Mouse (Mus musculus) midbrain, embryonic 13.5 days (tissue): ENCODE results near the gene Carns1. TPM values are rescaled to one million over a fixed set of nuclear protein-coding genes. Genes with fewer than 3 reads are reported as not detected.
A peak's percentile ranks its signal among the peaks of the same experiment; 100 is the strongest.

Experiments used
- ATAC-seq: fragments of 200-750 bp; cut with Nextera tagmentation; 2 replicates; pipeline ENCODE4 v1.8.0; 2017; ENCODE audit warnings: mild to moderate bottlenecking, moderate TSS enrichment, moderate library complexity
- H3K27ac ChIP-seq: fragments of 300-500 bp; sonication (generic); 2 replicates; pipeline ENCODE4 v1.5.1; 2015; ENCODE audit warnings: inconsistent platforms, mild to moderate bottlenecking, moderate library complexity
- H3K27me3 ChIP-seq: fragments of 300-500 bp; sonication (generic); 2 replicates; pipeline ENCODE4 v1.6.1; 2015; ENCODE audit warnings: mild to moderate bottlenecking, inconsistent platforms
- H3K36me3 ChIP-seq: fragments of 300-500 bp; sonication (generic); 2 replicates; pipeline ENCODE4 v1.6.1; 2015; ENCODE audit warnings: mild to moderate bottlenecking, inconsistent platforms
- H3K4me1 ChIP-seq: fragments of 300-500 bp; sonication (generic); replicated peaks from 2 replicates; pipeline ENCODE4 v1.6.1; 2015; ENCODE audit warnings: inconsistent platforms
- H3K4me2 ChIP-seq: fragments of 300-500 bp; sonication (generic); replicated peaks from 2 replicates; pipeline ENCODE4 v1.6.1; 2015; ENCODE audit warnings: moderate library complexity, mild to moderate bottlenecking, inconsistent platforms
- H3K4me3 ChIP-seq: fragments of 300-500 bp; sonication (generic); replicated peaks from 2 replicates; pipeline ENCODE4 v1.5.1; 2015; ENCODE audit warnings: mild to moderate bottlenecking, inconsistent platforms
- H3K9ac ChIP-seq: fragments of 300-500 bp; sonication (generic); replicated peaks from 2 replicates; pipeline ENCODE4 v1.6.1; 2015; ENCODE audit warnings: mild to moderate bottlenecking, inconsistent platforms
- H3K9me3 ChIP-seq: fragments of 300-500 bp; sonication (generic); 2 replicates; pipeline ENCODE4 v1.6.1; 2016; ENCODE audit warnings: mild to moderate bottlenecking, inconsistent platforms
- WGBS: fragments of 180-500 bp; shearing (Covaris S2); methylation state at CpG from one replicate; pipeline ENCODE4 v1.1.7; 2015; 5-methylcytosine and 5-hydroxymethylcytosine counted together
- polyA plus RNA-seq: library from polyadenylated mRNA; unstranded; fragments of >200 nt; fragmentation: Nextera tagmentation; extraction: Ambion mirVana; gene quantifications from 2 replicates; pipeline ENCODE4 v1.2.1, GENCODE M21; 2015

The Carns1 gene
- polyA plus RNA-seq, 1 experiment from 2014 or later, result 4.2 TPM

- no peak overlapping the region for H3K27ac ChIP-seq
- ATAC-seq, result no peak
- H3K4me1 ChIP-seq, result peaks cover 39% of the 10 kb centered on the region
- peaks cover 53% of the 10 kb centered on the region for H3K36me3 ChIP-seq
- H3K4me3 ChIP-seq, result no peak overlapping the region
- no peaks in the 10 kb centered on the region for H3K9me3 ChIP-seq
- no peaks in the 10 kb centered on the region for H3K27me3 ChIP-seq
- no peak overlapping the region for H3K9ac ChIP-seq
- WGBS, result 75% methylated on average over 3 of the region's 3 CpGs
- H3K4me2 ChIP-seq, result no peak overlapping the region
Measured at GRCm38 (mm10) chr19:4197180-4197579, 21.9 kb upstream of the Carns1 start.

GRCm38 (mm10) chr19:4196548-4196947 is 21.3 kb upstream of the Carns1 start:
- H3K4me1 ChIP-seq, result peaks cover 34% of the 10 kb centered on the region
- no peak overlapping the region for H3K9ac ChIP-seq
- H3K27me3 ChIP-seq, result no peaks in the 10 kb centered on the region
- 67% methylated on average over 5 of the region's 5 CpGs for WGBS
- H3K4me2 ChIP-seq, result no peak overlapping the region
- no peak overlapping the region for H3K4me3 ChIP-seq
- no peak overlapping the region for H3K27ac ChIP-seq
- peaks cover 53% of the 10 kb centered on the region for H3K36me3 ChIP-seq
- no peaks in the 10 kb centered on the region for H3K9me3 ChIP-seq
- no peak for ATAC-seq

GRCm38 (mm10) chr19:4196048-4196447 is 20.8 kb upstream of the Carns1 start:
- Histone ChIP-seq H3K9ac (no peak overlapping the region; the same call in 1 of the 2 replicates), H3K27me3 (no peaks in the 10 kb centered on the region), H3K4me3 (no peak overlapping the region), H3K4me2 (no peak overlapping the region), H3K4me1 (peaks cover 32% of the 10 kb centered on the region), H3K36me3 (peaks cover 53% of the 10 kb centered on the region), H3K9me3 (no peaks in the 10 kb centered on the region), H3K27ac (no peak overlapping the region)
- no peak for ATAC-seq
- 69% methylated on average over 2 of the region's 2 CpGs for WGBS

GRCm38 (mm10) chr19:4194776-4195650 is 19.7 kb upstream of the Carns1 start:
- Histone ChIP-seq H3K9ac (peak overlapping the region; percentile 10; the same call in 1 of the 2 replicates), H3K9me3 (no peaks in the 10 kb centered on the region), H3K4me3 (no peak overlapping the region), H3K36me3 (peaks cover 53% of the 10 kb centered on the region), H3K27ac (no peak overlapping the region), H3K4me1 (peaks cover 22% of the 10 kb centered on the region), H3K4me2 (no peak overlapping the region), H3K27me3 (no peaks in the 10 kb centered on the region)
- ATAC-seq, result no peak
- 86% methylated on average over 12 of the region's 12 CpGs for WGBS

- H3K9ac ChIP-seq, result no peak overlapping the region
- no peak overlapping the region for H3K27ac ChIP-seq
- peaks cover 50% of the 10 kb centered on the region for H3K36me3 ChIP-seq
- H3K9me3 ChIP-seq, result no peaks in the 10 kb centered on the region
- H3K27me3 ChIP-seq, result no peaks in the 10 kb centered on the region
- H3K4me3 ChIP-seq, result no peak overlapping the region
- no peak for ATAC-seq
- 0 out of 2 replicates have a peak overlapping the region, but pooled peaks have one; percentile 98 for H3K4me2 ChIP-seq
- peaks cover 20% of the 10 kb centered on the region for H3K4me1 ChIP-seq
- 92% methylated on average over 8 of the region's 8 CpGs for WGBS
Measured at GRCm38 (mm10) chr19:4194021-4194724, 18.9 kb upstream of the Carns1 start.

GRCm38 (mm10) chr19:4193129-4193528 is 17.9 kb upstream of the Carns1 start:
- peak overlapping the region; percentile 97 for H3K4me3 ChIP-seq
- no peak overlapping the region for H3K27ac ChIP-seq
- no peaks in the 10 kb centered on the region for H3K27me3 ChIP-seq
- H3K9me3 ChIP-seq, result no peaks in the 10 kb centered on the region
- H3K9ac ChIP-seq, result peak overlapping the region; percentile 96
- H3K4me2 ChIP-seq, result peak overlapping the region; percentile 98
- peaks cover 20% of the 10 kb centered on the region for H3K4me1 ChIP-seq
- peaks cover 47% of the 10 kb centered on the region for H3K36me3 ChIP-seq
- 58% methylated on average over 6 of the region's 6 CpGs for WGBS
- no peak for ATAC-seq

- H3K27me3 ChIP-seq, result no peaks in the 10 kb centered on the region
- H3K4me2 ChIP-seq, result peak overlapping the region; percentile 98
- H3K36me3 ChIP-seq, result peaks cover 42% of the 10 kb centered on the region
- WGBS, result under 1% methylated on average over 38 of the region's 52 CpGs
- H3K9me3 ChIP-seq, result no peaks in the 10 kb centered on the region
- H3K27ac ChIP-seq, result peak overlapping the region; percentile 91
- H3K4me3 ChIP-seq, result peak overlapping the region; percentile 97
- peaks cover 20% of the 10 kb centered on the region for H3K4me1 ChIP-seq
- ATAC-seq, result peak; percentile 15
- peak overlapping the region; percentile 96 for H3K9ac ChIP-seq
Measured at GRCm38 (mm10) chr19:4192251-4192985, 17.1 kb upstream of the Carns1 start.

GRCm38 (mm10) chr19:4191528-4192250 is 16.4 kb upstream of the Carns1 start, which contains the start of gene Ppp1ca:
TSS of gene Ppp1ca (plus strand) at chr19:4192065.
- Histone ChIP-seq H3K27ac (peak within 1 kb of the TSS; percentile 91), H3K27me3 (no peaks in the 10 kb centered on the region), H3K4me3 (peak within 1 kb of the TSS; percentile 97), H3K4me1 (peaks cover 20% of the 10 kb centered on the region), H3K9me3 (no peaks in the 10 kb centered on the region), H3K4me2 (peak within 1 kb of the TSS; percentile 98), H3K9ac (peak within 1 kb of the TSS; percentile 96), H3K36me3 (peaks cover 35% of the 10 kb centered on the region)
- ATAC-seq, result peak; percentile 93
- WGBS, result 8% methylated on average over 46 of the region's 47 CpGs

GRCm38 (mm10) chr19:4190831-4191334 is 15.6 kb upstream of the Carns1 start, which contains the start of gene Tbc1d10c:
TSS of gene Tbc1d10c (minus strand) at chr19:4191284.
- peak within 1 kb of the TSS; percentile 98 for H3K4me2 ChIP-seq
- 76% methylated on average over 4 of the region's 4 CpGs for WGBS
- peaks cover 20% of the 10 kb centered on the region for H3K4me1 ChIP-seq
- H3K36me3 ChIP-seq, result peaks cover 27% of the 10 kb centered on the region
- no peaks in the 10 kb centered on the region for H3K27me3 ChIP-seq
- no peak for ATAC-seq
- peak within 1 kb of the TSS; percentile 96 for H3K9ac ChIP-seq
- H3K4me3 ChIP-seq, result peak within 1 kb of the TSS; percentile 97
- H3K9me3 ChIP-seq, result no peaks in the 10 kb centered on the region
- H3K27ac ChIP-seq, result peak within 1 kb of the TSS; percentile 91

- Histone ChIP-seq H3K9ac (no peak overlapping the region), H3K27me3 (no peaks in the 10 kb centered on the region), H3K4me2 (no peak overlapping the region), H3K27ac (no peak overlapping the region), H3K9me3 (no peaks in the 10 kb centered on the region), H3K4me1 (peaks cover 19% of the 10 kb centered on the region), H3K4me3 (no peak overlapping the region), H3K36me3 (peaks cover 9% of the 10 kb centered on the region)
- ATAC-seq, result no peak
- 85% methylated on average over 12 of the region's 12 CpGs for WGBS
Measured at GRCm38 (mm10) chr19:4189051-4189620, 13.9 kb upstream of the Carns1 start.

GRCm38 (mm10) chr19:4187303-4187702 is 12.0 kb upstream of the Carns1 start:
- Histone ChIP-seq H3K4me1 (peaks cover 2% of the 10 kb centered on the region; the same call in 1 of the 2 replicates), H3K9ac (no peak overlapping the region), H3K27ac (no peak overlapping the region), H3K27me3 (no peaks in the 10 kb centered on the region), H3K36me3 (no peaks in the 10 kb centered on the region), H3K4me3 (no peak overlapping the region), H3K4me2 (no peak overlapping the region), H3K9me3 (no peaks in the 10 kb centered on the region)
- ATAC-seq, result no peak
- 83% methylated on average over 3 of the region's 3 CpGs for WGBS
